Mouse (Mus musculus) stomach, postnatal 0 days (tissue): ENCODE data around the gene Gm9958.

ENCODE experiments used
- CTCF ChIP-seq: IDR thresholded peaks from 2 replicates; pipeline ENCODE4 v1.5.1; 2016; ENCODE audit warnings: antibody characterized with exemption, low read depth, mild to moderate bottlenecking, moderate library complexity
- EP300 ChIP-seq: optimal IDR thresholded peaks from 2 replicates; pipeline ENCODE3; 2016; ENCODE audit warnings: antibody characterized with exemption

DNA sequence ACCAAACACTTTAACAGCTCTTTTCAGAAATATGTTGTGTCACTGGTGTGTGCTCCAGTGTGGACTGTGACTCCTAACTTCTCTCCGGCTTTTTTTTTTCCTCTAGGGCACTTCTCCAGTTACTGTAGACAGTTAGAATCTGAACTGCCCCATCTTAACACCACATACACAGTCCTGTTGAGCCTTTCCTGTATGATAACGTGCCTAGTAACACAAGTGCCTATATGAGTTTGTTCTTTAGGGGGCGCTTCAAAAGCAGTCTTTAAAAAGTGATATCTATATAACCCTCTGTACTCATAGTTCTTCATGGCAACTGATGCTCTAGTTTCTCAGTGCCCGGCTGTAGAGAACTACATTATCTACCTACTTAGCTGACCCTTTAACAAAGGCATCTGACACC, 27.3 kb downstream of the Gm9958 start:
- TF ChIP-seq CTCF (peak; percentile 10; the same call in 1 of the 2 replicates), EP300 (no peak)
